Mouse (Mus musculus): ENCODE data around the gene Tiprl.

The Tiprl gene

DNA sequence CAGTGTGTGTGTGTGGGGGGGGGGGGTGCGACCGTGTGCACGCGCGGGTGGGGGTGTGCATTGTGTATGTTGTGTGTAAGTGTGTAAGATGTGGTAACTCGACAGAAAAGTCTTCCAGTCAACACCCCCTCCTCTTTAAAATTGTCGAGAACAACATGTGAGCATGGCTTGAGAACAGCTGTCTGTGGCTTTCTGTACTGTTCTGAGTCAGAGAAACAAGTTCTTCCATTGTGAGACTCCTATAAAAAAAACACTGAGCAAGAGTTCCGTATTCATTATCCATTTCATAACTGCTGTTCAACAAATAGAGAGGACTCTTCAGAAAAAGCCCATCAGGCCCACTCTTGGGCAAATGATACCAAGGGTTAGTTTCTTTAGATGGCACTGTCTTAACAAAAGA, 36.0 kb downstream of the Tiprl start:
- no peak for DNase-seq

GRCm38 (mm10) chr1:165199639-165200038, 37.2 kb downstream of the Tiprl start:
- peak; percentile 42 to 55 for DNase-seq

DNA sequence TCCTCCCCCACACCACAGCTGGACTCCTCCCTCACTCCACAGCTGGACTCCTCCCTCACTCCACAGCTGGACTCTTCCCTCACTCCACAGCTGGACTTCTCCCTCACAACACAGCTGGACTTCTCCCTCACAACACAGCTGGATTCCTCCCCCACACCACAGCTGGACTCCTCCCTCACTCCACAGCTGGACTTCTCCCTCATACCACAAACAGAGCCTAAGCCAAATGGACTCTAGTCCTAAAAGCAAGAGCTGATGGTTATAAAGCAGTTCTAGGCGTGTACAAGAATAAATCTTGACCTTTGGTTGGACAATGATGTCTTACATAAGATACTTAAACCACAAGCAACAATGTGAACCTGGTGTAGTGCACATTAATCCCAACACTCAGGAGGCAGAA, 37.8 kb downstream of the Tiprl start:
- DNase-seq: peak; percentile 24 to 42

DNA sequence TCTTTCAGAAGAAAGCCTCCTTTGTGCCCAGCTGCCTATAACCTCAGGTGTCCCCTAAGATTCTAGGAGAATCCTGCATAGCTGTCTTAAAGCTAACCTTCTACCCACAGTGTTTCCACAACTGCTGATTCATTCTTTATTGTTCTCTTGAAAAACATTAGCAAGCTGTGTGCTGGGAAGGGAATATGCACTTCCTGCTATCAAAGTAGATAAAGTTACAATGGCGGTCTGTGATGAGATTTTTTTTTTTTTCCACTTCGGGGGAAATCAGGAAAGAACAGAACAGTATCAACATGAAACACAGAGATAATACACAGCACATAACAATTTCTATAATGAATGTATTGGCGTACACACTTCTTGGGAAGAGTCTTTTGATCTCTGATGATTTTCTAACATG, 38.9 kb downstream of the Tiprl start:
- DNase-seq: no peak

DNA sequence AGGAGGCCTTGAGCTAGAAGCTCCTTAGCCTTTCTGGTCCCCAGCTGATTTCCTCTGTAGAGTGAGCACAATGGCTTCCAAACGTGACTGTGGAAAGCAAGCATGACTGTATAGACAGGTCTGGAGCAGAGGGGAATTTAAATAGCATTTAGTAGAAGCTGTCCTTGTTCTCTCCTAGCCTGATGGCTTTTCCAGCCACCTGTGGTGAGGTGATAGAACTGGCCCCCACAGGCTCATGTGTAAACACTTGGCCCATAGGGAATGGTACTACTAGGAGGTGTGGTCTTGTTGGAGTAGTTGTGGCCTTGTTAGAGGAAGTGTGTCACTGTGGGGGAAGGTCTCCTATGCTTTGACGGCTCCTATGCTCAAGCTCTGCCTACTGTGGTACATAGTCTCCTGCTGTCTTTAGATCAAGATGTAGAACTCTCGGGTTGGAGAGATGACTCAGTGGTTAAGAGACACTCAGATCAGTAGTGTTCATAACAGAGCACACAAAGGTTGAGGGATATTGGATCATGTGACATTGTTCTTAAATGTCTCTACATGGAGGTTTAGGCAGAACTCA, 41.3 kb downstream of the Tiprl start:
- no peak for DNase-seq

- no peak for DNase-seq
Observed at GRCm38 (mm10) chr1:165194662-165195013, 42.2 kb downstream of the Tiprl start.

GRCm38 (mm10) chr1:165193880-165194661, 42.7 kb downstream of the Tiprl start, which contains the start of gene Sft2d2:
Sft2d2 (minus strand) TSS chr1:165194438.
- peak; percentile 98 to 100 for DNase-seq

DNA sequence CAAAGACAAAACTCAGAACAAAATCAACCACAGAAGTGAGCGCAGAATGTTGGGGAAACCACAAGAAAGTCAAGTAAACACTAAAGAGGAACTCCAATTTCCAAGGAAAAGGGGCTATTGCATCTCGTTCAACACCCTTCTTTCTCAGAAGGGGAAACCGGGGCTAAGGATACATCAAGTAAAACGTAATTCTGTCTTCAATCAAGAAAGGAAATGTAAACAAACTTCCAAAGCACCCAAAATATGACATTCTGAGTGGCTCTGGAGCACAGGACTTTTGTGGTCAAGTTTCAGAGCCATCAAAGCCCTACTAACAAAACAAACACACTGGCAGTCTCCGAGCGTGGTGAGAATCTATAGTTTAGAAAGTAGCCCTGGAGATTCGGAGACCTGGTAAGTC, 43.4 kb downstream of the Tiprl start:
- DNase-seq: no peak

DNA sequence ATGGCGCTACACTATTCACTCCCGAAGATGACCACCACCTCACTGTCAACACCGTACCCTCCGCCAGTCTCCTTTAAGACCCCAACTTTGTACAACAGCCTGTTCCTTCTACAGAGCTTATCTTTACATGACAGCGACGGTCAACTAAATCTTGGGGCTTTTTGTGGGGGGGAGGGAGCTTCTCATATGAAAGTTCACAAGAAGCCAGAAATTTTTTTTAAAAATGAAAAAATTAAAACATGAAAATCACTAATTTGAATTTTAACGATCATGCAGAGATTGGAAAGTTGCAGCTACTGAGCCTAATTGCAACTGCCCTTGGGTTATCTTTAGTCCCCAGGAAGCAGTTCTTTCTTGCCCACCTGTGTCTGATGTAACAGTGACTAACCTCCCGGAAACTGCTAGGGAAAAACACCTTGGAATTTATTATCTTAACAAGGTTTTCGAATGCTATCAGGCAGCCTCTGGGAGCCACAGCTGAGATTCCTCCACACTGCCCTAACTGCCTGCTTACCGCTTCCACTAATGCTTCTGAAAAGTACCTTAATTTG, 44.0 kb downstream of the Tiprl start:
- DNase-seq: no peak

DNA sequence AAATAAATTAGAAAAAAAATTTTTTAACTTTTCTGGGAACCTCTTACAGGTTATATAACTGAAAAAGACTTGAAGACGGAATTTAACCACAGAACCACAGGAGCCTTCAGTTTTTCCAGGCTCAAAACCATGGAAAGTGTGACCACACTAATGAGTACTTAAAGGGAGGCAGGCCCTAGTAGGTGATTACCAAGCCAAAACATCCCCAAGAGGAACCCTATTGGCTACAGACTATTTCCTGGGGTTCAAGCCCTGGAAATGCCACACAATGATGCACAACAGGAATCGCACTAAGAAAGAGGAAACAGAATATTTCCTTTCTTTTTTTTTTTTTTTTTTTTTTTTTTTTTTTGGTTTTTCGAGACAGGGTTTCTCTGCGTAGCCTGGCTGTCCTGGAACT, 44.7 kb downstream of the Tiprl start:
- DNase-seq: no peak

DNA sequence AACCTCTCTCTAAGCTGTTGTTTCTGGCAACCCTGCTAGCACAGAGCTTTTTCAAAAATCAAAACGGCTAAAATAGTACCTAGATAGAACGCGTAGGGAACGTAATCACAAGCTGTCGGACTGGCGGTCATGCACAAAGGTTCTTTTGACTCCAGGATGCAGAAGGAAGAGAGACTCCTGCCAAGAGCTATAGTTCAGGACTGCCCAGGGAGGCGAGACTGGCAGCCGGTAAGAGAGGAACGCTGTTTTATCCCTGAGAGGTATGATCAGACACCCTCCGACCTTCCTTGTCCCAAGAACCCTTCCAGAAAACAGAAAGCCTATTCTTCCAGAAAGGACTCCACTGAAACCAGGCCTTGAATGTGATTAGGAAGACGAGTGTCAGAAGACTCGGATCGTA, 45.2 kb downstream of the Tiprl start:
- DNase-seq: no peak

GRCm38 (mm10) chr1:165190571-165191273, 46.1 kb downstream of the Tiprl start:
- DNase-seq: no peak

- DNase-seq: no peak
Observed at GRCm38 (mm10) chr1:165190068-165190467, 46.7 kb downstream of the Tiprl start.

- peak in 1 of 2 experiments; percentile 30 for DNase-seq
Observed at GRCm38 (mm10) chr1:165188806-165189580, 47.8 kb downstream of the Tiprl start.

DNA sequence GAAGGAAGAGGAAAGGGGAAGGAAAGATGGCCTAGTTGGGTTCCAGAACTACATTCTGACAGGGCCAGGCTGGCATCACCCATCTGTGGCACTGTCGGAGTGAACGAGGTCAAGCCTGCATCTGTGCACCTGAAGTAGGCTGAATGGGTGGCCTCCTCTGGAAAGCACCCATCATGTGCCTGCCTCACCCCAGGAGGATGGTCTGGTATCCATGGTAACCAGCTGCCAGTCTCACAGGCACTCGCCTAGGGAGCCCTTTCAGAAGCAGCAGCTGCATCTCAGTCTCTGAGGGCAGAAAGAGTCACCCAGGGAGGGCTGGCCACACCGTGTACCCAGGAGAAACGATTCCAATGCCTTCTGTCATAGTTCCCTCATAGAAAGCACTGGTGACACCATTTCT, 49.4 kb downstream of the Tiprl start:
- DNase-seq: no peak

- no peak for DNase-seq
Observed at GRCm38 (mm10) chr1:165186491-165186890, 50.3 kb downstream of the Tiprl start.

DNA sequence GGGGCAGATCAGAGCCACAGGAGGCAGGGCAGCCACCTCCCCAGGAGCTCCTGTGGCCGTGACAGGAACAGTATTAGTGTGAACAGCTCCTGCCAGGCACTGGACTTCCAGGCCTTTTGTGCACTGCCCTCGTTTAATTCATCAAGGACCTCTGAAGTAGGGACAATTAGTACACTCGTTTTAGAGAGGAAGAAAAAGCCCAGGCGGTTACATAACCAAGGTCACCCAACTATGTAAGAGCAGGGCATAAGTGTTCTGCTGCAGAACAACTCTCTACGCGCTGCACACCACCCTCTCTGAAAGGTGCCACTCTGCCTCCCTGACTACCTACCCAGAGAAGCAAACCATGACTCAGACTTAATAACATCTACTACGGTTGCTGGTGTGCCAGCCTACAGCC, 51.7 kb downstream of the Tiprl start:
- DNase-seq: peak; percentile 22 to 56

DNA sequence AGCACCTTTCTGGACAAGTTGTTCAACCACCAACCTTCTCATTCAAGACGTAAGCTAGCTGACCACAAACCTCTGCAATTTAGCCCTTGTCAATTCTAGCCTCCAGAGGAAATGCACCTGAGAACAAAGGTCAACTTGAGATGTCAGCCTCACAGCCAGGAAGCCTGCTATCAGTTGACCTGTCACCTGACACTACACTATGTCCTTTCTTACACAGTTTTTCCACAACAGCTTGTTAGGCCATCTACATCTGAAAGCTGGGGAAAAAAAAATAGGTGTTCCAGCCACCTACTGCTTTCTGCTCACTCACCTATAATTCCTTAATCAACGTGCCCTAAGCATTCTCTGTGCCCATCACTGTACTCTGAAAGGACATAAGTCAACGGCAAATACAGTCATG, 52.6 kb downstream of the Tiprl start:
- DNase-seq: no peak

DNA sequence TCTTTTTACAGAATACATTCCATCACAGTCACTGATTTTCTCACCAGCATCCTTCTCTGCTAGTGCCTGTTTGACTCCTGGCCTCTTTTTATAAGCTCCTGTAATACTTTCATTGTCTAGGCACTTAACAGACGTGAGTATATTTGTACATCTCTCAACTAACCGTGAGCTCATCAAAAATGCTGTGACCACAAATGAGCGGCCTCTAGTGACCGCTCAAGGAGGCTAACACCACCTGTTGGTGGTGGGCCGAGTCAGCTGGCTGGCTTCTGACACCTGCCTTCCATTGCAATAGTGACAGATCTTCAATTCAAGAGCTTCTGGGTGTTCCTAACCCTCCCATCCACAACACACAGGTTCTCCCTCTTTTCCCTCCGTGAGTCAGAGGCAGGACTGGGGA, 53.4 kb downstream of the Tiprl start:
- no peak for DNase-seq

DNA sequence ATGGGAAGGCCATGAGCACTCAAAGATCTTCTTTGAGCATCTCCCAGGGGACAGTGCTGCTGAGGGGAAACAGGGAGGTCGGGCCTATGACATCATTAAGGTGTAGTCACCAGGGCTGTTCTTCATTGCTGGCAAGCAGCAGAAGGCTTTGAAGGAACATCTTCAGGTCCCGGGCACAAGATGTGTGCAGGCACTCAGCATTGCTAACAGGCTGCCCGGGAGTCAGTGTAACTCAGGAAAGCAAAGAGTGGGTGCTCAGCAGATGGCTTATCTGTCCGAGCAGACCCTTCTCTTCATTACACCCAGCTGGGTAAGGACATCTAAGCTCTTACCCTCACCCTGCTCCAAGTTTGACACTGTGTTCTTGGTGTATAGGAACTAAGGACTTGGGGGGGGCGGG, 57.5 kb downstream of the Tiprl start:
- DNase-seq: no peak

DNA sequence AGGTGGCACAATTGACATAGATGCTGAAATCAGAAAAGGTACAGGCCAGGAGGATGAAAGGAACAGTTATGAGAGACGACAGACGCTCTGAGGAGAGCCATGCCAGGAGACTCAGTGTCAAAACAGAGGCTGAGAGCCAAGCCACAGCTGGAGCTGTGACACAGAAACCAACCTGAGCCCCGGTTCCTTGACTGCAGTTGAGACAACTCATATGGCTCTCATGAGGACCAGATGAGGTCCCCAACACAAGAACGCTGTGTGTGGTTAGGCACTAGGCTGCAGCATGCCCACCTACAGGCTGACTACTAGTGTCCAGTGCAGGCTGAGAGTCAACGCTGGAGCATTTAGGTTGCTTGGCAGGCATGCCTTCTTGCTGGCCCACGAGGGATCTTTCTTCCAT, 58.7 kb downstream of the Tiprl start:
- DNase-seq: no peak

DNA sequence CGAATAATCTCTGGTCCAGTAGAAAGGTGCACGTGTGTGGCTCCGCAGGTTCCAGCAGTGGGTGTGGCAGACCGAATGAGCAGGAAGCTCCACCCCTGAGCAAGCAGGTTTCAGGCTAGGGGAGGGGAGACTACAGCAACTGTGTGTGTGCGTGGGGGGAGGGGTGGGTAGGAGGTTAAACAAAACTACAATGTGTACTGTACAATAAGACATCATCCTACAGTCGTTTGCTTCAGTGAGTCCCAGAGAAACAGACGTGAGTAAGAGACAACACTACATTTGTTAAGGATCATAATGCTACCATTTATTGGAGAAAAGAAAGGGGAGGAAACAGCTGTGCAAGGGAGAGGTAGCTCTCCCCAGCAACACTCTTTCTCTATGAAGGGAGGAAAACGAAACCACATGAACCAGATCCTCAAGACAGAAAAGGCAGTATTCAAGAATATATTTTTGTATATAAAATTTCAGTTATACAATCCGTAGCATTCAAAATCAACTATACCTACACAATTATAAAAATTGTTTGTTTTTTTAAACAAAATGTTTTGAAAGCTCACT, 62.7 kb downstream of the Tiprl start:
- no peak for DNase-seq

- DNase-seq: no peak
Observed at GRCm38 (mm10) chr1:165171277-165171676, 65.5 kb downstream of the Tiprl start.
